Mouse (Mus musculus) stomach, postnatal 0 days (tissue): ENCODE measurements around the gene Stard8.

Source experiments
- CTCF ChIP-seq: IDR thresholded peaks from 2 replicates; pipeline ENCODE4 v1.5.1; 2016; ENCODE audit warnings: antibody characterized with exemption, low read depth, mild to moderate bottlenecking, moderate library complexity
- EP300 ChIP-seq: optimal IDR thresholded peaks from 2 replicates; pipeline ENCODE3; 2016; ENCODE audit warnings: antibody characterized with exemption

GRCm38 (mm10) chrX:99002065-99002464, 983 bp upstream of the Stard8 start:
- TF ChIP-seq CTCF (no peak), EP300 (no peak)
